Mouse (Mus musculus): ENCODE results near the gene Tmem63c. TPM values are rescaled to one million over a fixed set of nuclear protein-coding genes. Genes with fewer than 3 reads are reported as not detected.

Tmem63c gene
- total and polyA plus RNA-seq, 3 experiments, result 0.04 TPM; not detected in 2

GRCm38 (mm10) chr12:87138768-87139167 lies 117.6 kb downstream of the Tmem63c start:
- no peak overlapping the region for H3K9ac ChIP-seq (ENCODE audit: control insufficient read depth, low read depth, low read length, poor library complexity, severe bottlenecking)
- H3K79me2 ChIP-seq (ENCODE audit: control insufficient read depth, insufficient read depth, low read length, poor library complexity), result peaks cover 2% of the 10 kb centered on the region; the same call in 1 of the 2 replicates
- H3K27ac ChIP-seq (ENCODE audit: control insufficient read depth, low read depth, low read length), result no peak overlapping the region
- H3K27me3 ChIP-seq (ENCODE audit: control insufficient read depth in 1 of 2, insufficient read depth in 2 of 2, low read length in 2 of 2), result no peaks in the 10 kb centered on the region
- no peak for DNase-seq (ENCODE audit: low read depth, low spot score)
- no peaks in the 10 kb centered on the region for H3K9me3 ChIP-seq (replicated peaks; ENCODE audit: insufficient read depth, low read length)
- TF ChIP-seq MYB (IDR thresholded peaks at IDR 0.05; ENCODE audit: low read depth, low read length) (no peak), TCF12 (IDR thresholded peaks at IDR 0.05; ENCODE audit: low read depth, low read length) (no peak), ZNF384 (IDR thresholded peaks at IDR 0.05; ENCODE audit: low read depth, low read length) (no peak), GATA1 (IDR thresholded peaks at IDR 0.05; ENCODE audit: low read depth, low read length) (no peak), UBTF (IDR thresholded peaks at IDR 0.05; ENCODE audit: borderline replicate concordance, insufficient read depth, low read depth, low read length) (no peak), RAD21 (IDR thresholded peaks at IDR 0.05; ENCODE audit: low read depth, low read length) (no peak), SIN3A (IDR thresholded peaks at IDR 0.05; ENCODE audit: low read length) (no peak), ZC3H11A (IDR thresholded peaks at IDR 0.05; ENCODE audit: low read depth, low read length) (no peak), CTCF (IDR thresholded peaks at IDR 0.05 in 2 of 3, conservative IDR thresholded peaks at IDR 0.05 in 1 of 3; ENCODE audit: control insufficient read depth in 1 of 3, insufficient read depth in 1 of 3, low read depth in 2 of 3, low read length in 3 of 3, poor library complexity in 1 of 3, severe bottlenecking in 1 of 3) (no peak), MAX (IDR thresholded peaks at IDR 0.05; ENCODE audit: low read length) (no peak), SMC3 (IDR thresholded peaks at IDR 0.05; ENCODE audit: low read depth, low read length) (no peak), ETS1 (IDR thresholded peaks at IDR 0.05; ENCODE audit: low read depth, low read length) (no peak), E2F4 (IDR thresholded peaks at IDR 0.05; ENCODE audit: borderline replicate concordance, low read depth, low read length) (no peak), MAZ (IDR thresholded peaks at IDR 0.05; ENCODE audit: low read depth, low read length) (no peak)
- H3K4me1 ChIP-seq (ENCODE audit: control insufficient read depth in 1 of 2, insufficient read depth in 2 of 2, low read length in 2 of 2), result peaks cover 7 to 9% of the 10 kb centered on the region in 2 experiments
- H3K4me3 ChIP-seq (ENCODE audit: control insufficient read depth in 1 of 2, insufficient read depth in 1 of 2, low read depth in 2 of 2, low read length in 2 of 2), result no peak overlapping the region
- H3K36me3 ChIP-seq (ENCODE audit: control insufficient read depth in 1 of 2, insufficient read depth in 2 of 2, low read length in 2 of 2), result peaks cover 0 to 12% of the 10 kb centered on the region in 2 experiments; a peak in 2 of 4 replicates

Other genes starting within 250 kb of the Tmem63c start
- 6.9 and 8.2 TPM in 2 replicates for gene Irf2bpl, start 136.5 kb upstream of the Tmem63c start, total RNA-seq (2012; rRNA removed)
- gene Irf2bpl, start 136.5 kb upstream of the Tmem63c start, polyA plus RNA-seq (2012; ENCODE audit: insufficient read depth in 1 of 2, insufficient read length in 2 of 2, low read depth in 1 of 2, low replicate concordance in 2 of 2, missing spikeins in 1 of 2), result 1 to 10 TPM in 1 of 2 experiments, not detected in 1; 8.0 TPM
- 22.5 and 24.8 TPM in 2 replicates for gene Cipc, start 74.3 kb upstream of the Tmem63c start, total RNA-seq (2012; rRNA removed)
- 10 to 100 TPM; 27.5 to 98.1 TPM for gene Cipc, start 74.3 kb upstream of the Tmem63c start, polyA plus RNA-seq (2012; ENCODE audit: insufficient read depth in 1 of 2, insufficient read length in 2 of 2, low read depth in 1 of 2, low replicate concordance in 2 of 2, missing spikeins in 1 of 2)
- gene Zdhhc22, start 30.9 kb upstream of the Tmem63c start, total RNA-seq (2012; rRNA removed), result not detected in 2 replicates
- gene Zdhhc22, start 30.9 kb upstream of the Tmem63c start, polyA plus RNA-seq (2012; ENCODE audit: insufficient read depth in 1 of 2, insufficient read length in 2 of 2, low read depth in 1 of 2, low replicate concordance in 2 of 2, missing spikeins in 1 of 2), result under 1 TPM in 1 of 2 experiments, not detected in 1; 0.10 TPM
- not detected in 2 replicates for gene Ngb, start 81.2 kb downstream of the Tmem63c start, total RNA-seq (2012; rRNA removed)
- gene Ngb, start 81.2 kb downstream of the Tmem63c start, polyA plus RNA-seq (2012; ENCODE audit: insufficient read depth in 1 of 2, insufficient read length in 2 of 2, low read depth in 1 of 2, low replicate concordance in 2 of 2, missing spikeins in 1 of 2), result not detected
- 16.3 and 18.0 TPM in 2 replicates for gene Gstz1, start 125.8 kb downstream of the Tmem63c start, total RNA-seq (2012; rRNA removed)
- 10 to 100 TPM in 1 of 2 experiments, not detected in 1; 33.3 TPM for gene Gstz1, start 125.8 kb downstream of the Tmem63c start, polyA plus RNA-seq (2012; ENCODE audit: insufficient read depth in 1 of 2, insufficient read length in 2 of 2, low read depth in 1 of 2, low replicate concordance in 2 of 2, missing spikeins in 1 of 2)
- 10.2 and 11.1 TPM in 2 replicates for gene Pomt2, start 126.6 kb downstream of the Tmem63c start, total RNA-seq (2012; rRNA removed)
- gene Pomt2, start 126.6 kb downstream of the Tmem63c start, polyA plus RNA-seq (2012; ENCODE audit: insufficient read depth in 1 of 2, insufficient read length in 2 of 2, low read depth in 1 of 2, low replicate concordance in 2 of 2, missing spikeins in 1 of 2), result 10 to 100 TPM in 1 of 2 experiments, not detected in 1; 12.9 TPM
- 0.20 and 0.62 TPM in 2 replicates for gene Samd15, start 178.4 kb downstream of the Tmem63c start, total RNA-seq (2012; rRNA removed)
- gene Samd15, start 178.4 kb downstream of the Tmem63c start, polyA plus RNA-seq (2012; ENCODE audit: insufficient read depth in 1 of 2, insufficient read length in 2 of 2, low read depth in 1 of 2, low replicate concordance in 2 of 2, missing spikeins in 1 of 2), result 10 to 100 TPM in 1 of 2 experiments, not detected in 1; 24.0 TPM
- gene Tmed8, start 179.1 kb downstream of the Tmem63c start, total RNA-seq (2012; rRNA removed), result 4.7 and 5.0 TPM in 2 replicates
- 1 to 10 TPM in 1 of 2 experiments, not detected in 1; 6.9 TPM for gene Tmed8, start 179.1 kb downstream of the Tmem63c start, polyA plus RNA-seq (2012; ENCODE audit: insufficient read depth in 1 of 2, insufficient read length in 2 of 2, low read depth in 1 of 2, low replicate concordance in 2 of 2, missing spikeins in 1 of 2)
- gene Noxred1, start 217.4 kb downstream of the Tmem63c start, total RNA-seq (2012; rRNA removed), result 0.19 and 0.23 TPM in 2 replicates
- under 1 TPM in 1 of 2 experiments, not detected in 1; 0.17 TPM for gene Noxred1, start 217.4 kb downstream of the Tmem63c start, polyA plus RNA-seq (2012; ENCODE audit: insufficient read depth in 1 of 2, insufficient read length in 2 of 2, low read depth in 1 of 2, low replicate concordance in 2 of 2, missing spikeins in 1 of 2)
- 18.2 and 19.7 TPM in 2 replicates for gene Vipas39, start 244.9 kb downstream of the Tmem63c start, total RNA-seq (2012; rRNA removed)
- gene Vipas39, start 244.9 kb downstream of the Tmem63c start, polyA plus RNA-seq (2012; ENCODE audit: insufficient read depth in 1 of 2, insufficient read length in 2 of 2, low read depth in 1 of 2, low replicate concordance in 2 of 2, missing spikeins in 1 of 2), result 10 to 100 TPM in 1 of 2 experiments, not detected in 1; 23.0 TPM
- gene Ahsa1, start 245.1 kb downstream of the Tmem63c start, total RNA-seq (2012; rRNA removed), result 414 and 424 TPM in 2 replicates
- 100 to 1,000 TPM in 1 of 2 experiments, not detected in 1; 403 TPM for gene Ahsa1, start 245.1 kb downstream of the Tmem63c start, polyA plus RNA-seq (2012; ENCODE audit: insufficient read depth in 1 of 2, insufficient read length in 2 of 2, low read depth in 1 of 2, low replicate concordance in 2 of 2, missing spikeins in 1 of 2)

Measured in MEL (cell line).